Mouse (Mus musculus) lung, postnatal 14 days (tissue): ENCODE data around the gene Atxn7l1.
"Not testable (repeated sequence)": the region's sequence is repeated elsewhere in the genome, so short reads cannot be mapped to it uniquely, and the experiment has no call there.

Experiments
- DNase-seq: peaks from one replicate; pipeline ENCODE4 v3.0.0; 2021

Gene Atxn7l1

GRCm38 (mm10) chr12:33153850-33154249 lies 6.4 kb downstream of the Atxn7l1 start:
- DNase-seq, result no peak

- no peak for DNase-seq
These were observed 7.2 kb downstream of the Atxn7l1 start for GRCm38 (mm10) chr12:33154732-33155131.

- no peak for DNase-seq
These were observed 9.0 kb downstream of the Atxn7l1 start for GRCm38 (mm10) chr12:33156334-33157018.

DNA sequence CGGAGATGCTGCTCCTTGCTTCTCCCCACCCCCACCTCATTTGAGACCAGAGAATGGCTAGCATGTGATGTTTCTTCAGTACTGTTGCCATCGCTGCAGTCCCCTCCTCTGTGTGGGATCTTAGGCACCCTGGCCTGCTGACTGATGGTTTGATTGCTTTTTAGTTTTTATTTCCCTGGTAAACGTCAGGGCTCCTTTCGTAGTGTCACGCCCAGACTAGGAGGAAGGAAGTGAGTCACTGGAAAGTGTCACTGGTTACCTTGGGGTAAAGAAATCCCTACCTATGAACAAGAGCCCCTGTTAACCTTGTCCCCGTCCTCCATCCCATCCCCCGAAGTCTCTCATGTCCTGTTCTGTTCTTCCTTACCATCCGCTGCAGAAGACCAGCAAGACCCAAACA lies 10.8 kb downstream of the Atxn7l1 start:
- no peak for DNase-seq

- no peak for DNase-seq
These were observed 12.9 kb downstream of the Atxn7l1 start for GRCm38 (mm10) chr12:33160406-33160805.

DNA sequence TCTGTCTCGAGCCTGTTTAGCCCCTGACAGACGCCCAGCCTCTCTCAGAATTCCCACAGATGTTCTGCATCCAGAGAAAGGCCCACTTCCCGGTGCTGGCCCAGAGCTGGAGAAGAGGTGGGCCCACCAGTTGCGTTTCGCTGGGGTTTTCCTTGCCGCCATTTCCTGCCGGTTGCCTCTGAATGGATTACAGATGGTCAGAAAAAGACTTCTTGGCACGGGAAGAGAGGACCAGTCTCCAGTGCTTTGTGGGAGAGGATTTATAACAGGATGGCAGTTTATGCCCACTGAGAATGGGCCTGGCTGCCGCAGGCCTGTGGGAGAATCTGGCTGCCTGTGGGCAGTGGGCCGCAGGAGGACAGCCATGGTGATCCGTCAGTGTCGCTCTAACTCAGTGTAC lies 15.0 kb downstream of the Atxn7l1 start:
- DNase-seq, result no peak

GRCm38 (mm10) chr12:33164019-33164418 lies 16.5 kb downstream of the Atxn7l1 start:
- DNase-seq, result not testable (repeated sequence)

- DNase-seq, result no peak
These were observed 19.2 kb downstream of the Atxn7l1 start for GRCm38 (mm10) chr12:33166712-33167111.

GRCm38 (mm10) chr12:33167545-33167944 lies 20.1 kb downstream of the Atxn7l1 start:
- no peak for DNase-seq

DNA sequence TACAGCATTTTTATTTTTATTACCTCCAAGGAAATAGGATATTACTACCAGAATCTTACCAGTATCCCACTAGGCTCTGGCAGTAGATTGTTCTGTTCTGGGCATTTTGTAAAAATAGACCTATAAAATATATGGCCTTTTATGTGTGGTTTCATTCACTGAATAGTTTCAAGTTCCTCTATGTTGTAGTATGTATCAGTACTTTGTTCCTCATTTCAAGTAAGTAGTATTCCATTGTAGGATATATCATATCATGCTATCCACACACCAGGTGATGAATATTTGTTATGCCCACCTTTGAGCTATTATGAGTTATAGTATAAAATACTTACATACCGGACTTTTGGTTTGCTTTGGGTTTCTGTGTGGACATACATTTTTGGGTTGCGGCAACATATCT lies 21.0 kb downstream of the Atxn7l1 start:
- DNase-seq, result no peak

- DNase-seq, result no peak
These were observed 22.4 kb downstream of the Atxn7l1 start for GRCm38 (mm10) chr12:33169777-33170494.

DNA sequence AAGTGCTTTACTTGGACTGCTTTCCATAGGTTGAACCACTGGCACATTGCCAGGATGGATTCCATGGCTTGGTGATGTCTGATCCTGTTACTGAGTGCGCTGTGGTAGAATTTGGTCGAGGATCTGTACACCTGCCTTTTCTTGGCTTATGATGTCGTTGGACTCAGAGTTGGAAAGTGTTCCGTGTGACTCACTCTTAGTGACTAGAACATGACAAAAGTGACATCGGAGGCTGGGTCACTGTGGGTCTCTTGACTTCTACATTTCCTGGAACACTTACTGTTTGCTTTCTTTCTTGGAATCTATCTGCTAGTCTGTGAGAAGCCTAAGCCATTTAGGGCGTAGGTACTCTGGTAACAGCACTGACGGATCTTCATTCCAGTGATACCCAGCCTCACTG lies 23.3 kb downstream of the Atxn7l1 start:
- no peak for DNase-seq

- no peak for DNase-seq
These were observed 25.4 kb downstream of the Atxn7l1 start for GRCm38 (mm10) chr12:33172926-33173325.

DNA sequence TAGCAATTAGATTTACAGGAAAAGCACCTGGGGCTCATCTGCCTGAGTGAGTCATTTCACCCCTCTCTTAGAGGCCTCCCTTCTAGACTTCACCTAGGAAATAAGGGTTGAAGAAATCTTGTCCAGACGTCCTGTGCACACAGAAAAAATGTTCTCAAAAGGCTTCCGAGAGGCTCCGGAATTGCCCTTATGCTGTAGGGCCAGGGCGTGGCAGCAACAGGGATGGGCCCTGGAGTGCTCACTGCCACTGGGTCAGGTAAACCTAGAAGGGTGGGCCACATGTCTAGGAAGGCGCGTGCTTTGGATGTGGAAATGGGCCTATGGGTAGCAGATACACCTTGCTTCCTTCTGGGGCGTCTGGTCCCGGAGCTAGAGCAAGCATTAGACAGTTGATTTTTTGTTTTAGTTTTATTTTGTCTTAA lies 26.2 kb downstream of the Atxn7l1 start:
- DNase-seq, result peak; percentile 43

DNA sequence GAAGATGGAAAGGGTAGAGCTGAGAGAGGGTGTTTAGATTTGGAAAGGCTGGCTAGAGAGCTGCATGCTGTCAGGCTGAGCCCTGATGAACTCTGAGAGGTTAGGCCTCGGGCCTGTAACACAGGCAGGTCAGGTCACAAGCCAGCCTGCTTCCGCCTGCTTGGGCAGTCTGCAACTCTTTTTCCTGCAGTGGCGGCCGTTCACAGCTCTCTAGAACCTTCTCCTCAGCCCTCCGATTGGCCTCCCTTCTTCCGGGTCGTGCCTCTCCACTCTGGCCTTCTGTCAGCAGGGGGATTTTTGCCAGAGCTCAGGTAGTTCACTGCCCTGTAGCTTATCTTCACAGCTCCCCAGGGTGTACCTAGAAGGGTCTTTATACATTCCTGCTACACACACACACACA lies 26.7 kb downstream of the Atxn7l1 start:
- DNase-seq, result no peak

DNA sequence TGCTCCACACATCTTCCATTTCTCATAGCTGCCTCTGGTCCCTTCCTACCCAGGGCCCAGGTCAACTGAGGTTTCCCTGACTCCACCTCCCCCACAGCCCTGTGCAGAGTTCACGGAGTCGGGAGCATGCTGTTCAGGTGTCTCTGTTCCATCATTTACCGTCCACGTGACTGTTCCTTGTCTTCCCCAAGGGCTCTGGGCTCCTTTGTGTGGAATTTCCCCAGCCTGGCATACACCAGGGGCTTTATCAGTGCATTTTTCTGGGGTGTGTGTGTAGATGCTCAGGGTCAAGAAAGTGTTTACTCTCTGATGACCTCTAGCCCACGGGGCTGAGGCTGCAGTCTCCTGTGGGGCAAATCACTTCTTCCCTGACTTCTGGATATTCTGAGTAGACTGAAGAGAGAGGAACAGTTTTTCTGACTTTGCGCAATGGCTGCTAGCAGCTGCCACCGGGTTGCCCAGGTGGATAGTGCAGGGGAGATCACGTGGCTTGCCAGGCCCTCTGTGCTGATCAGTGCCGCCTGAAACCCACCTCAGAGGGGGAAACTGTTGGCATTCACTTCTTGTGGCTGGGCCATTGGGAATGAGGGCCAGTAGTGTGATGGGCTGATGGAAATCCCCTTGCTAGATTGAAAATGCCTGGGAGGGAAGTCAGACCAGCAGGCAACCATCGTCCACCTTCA lies 27.3 kb downstream of the Atxn7l1 start:
- DNase-seq, result no peak

GRCm38 (mm10) chr12:33175621-33176554 lies 28.4 kb downstream of the Atxn7l1 start:
- peak; percentile 69 for DNase-seq

DNA sequence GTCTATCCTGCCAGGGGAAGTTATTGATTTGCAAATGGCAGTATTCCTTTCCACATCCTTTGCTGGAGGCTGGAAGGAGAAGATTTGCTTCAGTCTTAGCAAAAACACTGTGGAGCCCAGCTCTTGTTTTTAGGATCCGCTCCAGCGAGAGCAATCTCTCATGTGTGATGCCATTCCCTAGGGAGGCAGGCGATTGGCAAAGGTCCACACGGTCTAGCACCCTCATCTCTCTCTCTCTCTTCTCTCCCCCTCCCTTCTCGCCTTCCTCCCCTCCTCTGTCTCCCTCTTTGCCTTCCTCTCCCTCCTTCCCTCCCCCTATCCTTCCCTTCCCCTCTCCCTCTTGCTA lies 29.0 kb downstream of the Atxn7l1 start:
- DNase-seq, result peak; percentile 55

- no peak for DNase-seq
These were observed 32.9 kb downstream of the Atxn7l1 start for GRCm38 (mm10) chr12:33180421-33180820.

DNA sequence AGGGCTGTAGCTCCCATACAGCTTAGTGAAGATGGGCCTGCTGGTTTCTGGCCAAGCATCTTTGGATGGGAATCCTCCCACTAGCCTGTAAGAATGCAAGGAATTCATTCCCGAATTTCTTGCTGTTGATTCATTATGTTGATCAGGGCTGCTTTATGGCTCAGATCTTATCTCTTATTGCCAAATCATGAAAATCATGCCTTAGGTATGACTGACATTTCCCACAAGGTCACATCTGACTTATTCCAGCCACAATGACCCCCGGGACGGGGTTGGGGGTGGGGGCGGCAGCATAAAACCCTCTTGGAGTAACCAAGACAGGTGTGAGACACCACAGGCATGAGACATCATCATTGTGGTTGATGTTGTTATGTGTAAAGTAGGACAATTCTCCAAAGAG lies 34.4 kb downstream of the Atxn7l1 start:
- DNase-seq, result no peak

- DNase-seq, result no peak
These were observed 35.1 kb downstream of the Atxn7l1 start for GRCm38 (mm10) chr12:33182428-33183137.

DNA sequence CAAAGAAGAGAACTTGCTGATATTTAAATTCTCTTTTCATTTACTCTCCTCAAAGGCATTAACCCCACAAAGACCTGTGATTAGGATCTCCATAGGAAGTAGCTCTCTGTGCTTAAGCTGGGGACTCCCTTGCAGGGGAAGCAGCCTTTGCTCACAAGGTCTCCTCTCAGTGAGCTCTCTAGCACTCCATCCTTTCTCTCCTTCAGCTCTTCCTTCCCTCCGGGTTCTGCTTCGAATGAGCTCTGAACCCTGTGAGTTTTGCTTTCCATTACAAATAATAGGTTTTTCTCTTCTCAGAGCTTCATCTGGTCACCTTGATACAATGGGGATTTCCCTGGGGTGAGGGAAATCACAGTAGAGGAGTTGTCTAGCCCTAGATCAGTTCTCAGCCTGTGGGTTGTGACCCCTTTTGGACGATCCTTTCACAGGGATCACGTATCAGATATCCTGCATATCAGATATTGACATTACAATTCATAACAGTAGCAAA lies 35.7 kb downstream of the Atxn7l1 start:
- DNase-seq, result no peak
